Mouse (Mus musculus): Measurements from ENCODE around the gene Wap.

GRCm38 (mm10) chr11:6589838-6590237, 48.6 kb downstream of the Wap start:
- TF ChIP-seq CTCF (IDR thresholded peaks at IDR 0.05; ENCODE audit: insufficient read depth, low read length) (no peak), POLR2A (IDR thresholded peaks at IDR 0.05; ENCODE audit: borderline replicate concordance, extremely low read depth, low read depth, low read length) (no peak)
